Mouse (Mus musculus): Measurements from ENCODE around the gene Mtor.

Gene Mtor

GRCm38 (mm10) chr4:148448179-148448852 lies at the start of gene Mtor:
Mtor (plus strand) TSS chr4:148448611.
- DNase-seq, result peak; percentile 92

GRCm38 (mm10) chr4:148399437-148400094 lies 48.8 kb upstream of the Mtor start:
- no peak for DNase-seq

GRCm38 (mm10) chr4:148403402-148403801 lies 45.0 kb upstream of the Mtor start:
- no peak for DNase-seq

- DNase-seq, result no peak
These were observed 43.7 kb upstream of the Mtor start for GRCm38 (mm10) chr4:148404748-148405147.

- no peak for DNase-seq
These were observed 43.1 kb upstream of the Mtor start for GRCm38 (mm10) chr4:148405255-148405788.

- no peak for DNase-seq
These were observed 40.0 kb upstream of the Mtor start for GRCm38 (mm10) chr4:148408256-148408975.

GRCm38 (mm10) chr4:148415575-148415974 lies 32.8 kb upstream of the Mtor start:
- no peak for DNase-seq

GRCm38 (mm10) chr4:148417074-148417526 lies 31.3 kb upstream of the Mtor start:
- no peak for DNase-seq

GRCm38 (mm10) chr4:148417559-148417958 lies 30.9 kb upstream of the Mtor start:
- no peak for DNase-seq

- DNase-seq, result no peak
These were observed 21.2 kb upstream of the Mtor start for GRCm38 (mm10) chr4:148426950-148427850.

- DNase-seq, result no peak
These were observed 19.9 kb upstream of the Mtor start for GRCm38 (mm10) chr4:148428544-148428943.

GRCm38 (mm10) chr4:148429121-148429520 lies 19.3 kb upstream of the Mtor start:
- DNase-seq, result no peak

- peak; percentile 73 for DNase-seq
These were observed 18.7 kb upstream of the Mtor start for GRCm38 (mm10) chr4:148429686-148430085.

GRCm38 (mm10) chr4:148430880-148431519 lies 17.4 kb upstream of the Mtor start:
- DNase-seq, result no peak

- DNase-seq, result no peak
These were observed 15.9 kb upstream of the Mtor start for GRCm38 (mm10) chr4:148432488-148432887.

- DNase-seq, result no peak
These were observed 15.1 kb upstream of the Mtor start for GRCm38 (mm10) chr4:148433336-148433735.

- no peak for DNase-seq
These were observed 14.6 kb upstream of the Mtor start for GRCm38 (mm10) chr4:148433813-148434212.

GRCm38 (mm10) chr4:148434554-148434953 lies 13.9 kb upstream of the Mtor start:
- no peak for DNase-seq

GRCm38 (mm10) chr4:148435106-148435505 lies 13.3 kb upstream of the Mtor start:
- DNase-seq, result no peak

- no peak for DNase-seq
These were observed 12.6 kb upstream of the Mtor start for GRCm38 (mm10) chr4:148435657-148436330.

GRCm38 (mm10) chr4:148441931-148442330 lies 6.5 kb upstream of the Mtor start:
- no peak for DNase-seq

Measured in lung, postnatal 14 days (tissue).